Comparison of ENCODE assay signal across 10 mouse cellular contexts in genomic region chr2:80444418-80445365, GRCm38 (mm10). TPM values are rescaled to one million over a fixed set of nuclear protein-coding genes. Genes with fewer than 3 reads are reported as not detected.
DNase-seq lines count a peak whose midpoint lies in the region; ATAC-seq and TF ChIP-seq lines count a peak whose summit lies in the region.
"Had no signal": no experiment of that assay in that cellular context is flagged by ENCODE, and none has a peak within 500 bp of the region (broad histone marks: within the 10 kb centered on the region; RNA-seq: fewer than 3 reads in every experiment).

No protein-coding gene starts in this region.

- no peak overlapping the region for H3K27ac ChIP-seq in cerebellum, adult 2 months (ENCODE audit: insufficient read depth, low read length)
- no peak overlapping the region for H3K27ac ChIP-seq in hindbrain, embryonic 10.5 days
- H3K27ac ChIP-seq in hindbrain, postnatal 0 days: no peak overlapping the region
- no peak overlapping the region for H3K27ac ChIP-seq in liver, embryonic 12.5 days

- H3K4me1 ChIP-seq in cerebellum, adult 2 months (ENCODE audit: control insufficient read depth, insufficient read depth, low read length): no peaks in the 10 kb centered on the region
- peaks cover 21% of the 10 kb centered on the region for H3K4me1 ChIP-seq in hindbrain, embryonic 10.5 days (replicated peaks)
- H3K4me1 ChIP-seq in hindbrain, postnatal 0 days (ENCODE audit: insufficient read depth, low read length): no peaks in the 10 kb centered on the region
- H3K4me1 ChIP-seq in liver, embryonic 12.5 days: peaks cover 12% of the 10 kb centered on the region; the same call in 1 of the 2 replicates

- ATAC-seq in hindbrain, postnatal 0 days: no peak
- ATAC-seq in liver, embryonic 12.5 days: no peak
- ATAC-seq: lung, postnatal 0 days had no signal

- H3K4me3 ChIP-seq in cerebellum, adult 2 months (replicated peaks; ENCODE audit: insufficient read depth, low read depth, low read length): no peak overlapping the region
- H3K4me3 ChIP-seq in hindbrain, embryonic 10.5 days: peak overlapping the region; percentile 62
- H3K4me3 ChIP-seq in hindbrain, postnatal 0 days (ENCODE audit: low read length): no peak overlapping the region
- no peak overlapping the region for H3K4me3 ChIP-seq in liver, embryonic 12.5 days

- peak; percentile 15 to 19 for DNase-seq in cerebellum, postnatal 10 days
- DNase-seq in cerebellum, adult 2 months: no peak
- DNase-seq in hindbrain, embryonic 10.5 days (ENCODE audit: low spot score): no peak
- DNase-seq in hindbrain, postnatal 0 days (ENCODE audit: low spot score): no peak
- DNase-seq in brain, embryonic 14.5 days (ENCODE audit: low read depth): peak; percentile 22
- DNase-seq in kidney, postnatal 4 days: peak; percentile 45 to 50
- no peak for DNase-seq in frontal cortex, adult 2 months (ENCODE audit: extremely low spot score in 1 of 2, low spot score in 1 of 2)
- DNase-seq: left cerebral cortex, postnatal 4 days had no signal

- H3K27me3 ChIP-seq in cerebellum, adult 2 months (ENCODE audit: control insufficient read depth, insufficient read depth, low read length): no peaks in the 10 kb centered on the region
- peaks cover 28% of the 10 kb centered on the region for H3K27me3 ChIP-seq in hindbrain, embryonic 10.5 days (ENCODE audit: insufficient read depth, poor library complexity, severe bottlenecking)
- H3K27me3 ChIP-seq in hindbrain, postnatal 0 days (ENCODE audit: insufficient read depth, low read length): 0 out of 2 replicates have a peak, but pooled peaks cover 5% of the 10 kb centered on the region
- H3K27me3 ChIP-seq in liver, embryonic 12.5 days (replicated peaks): peaks cover 53% of the 10 kb centered on the region

- H3K4me2 ChIP-seq in hindbrain, postnatal 0 days (ENCODE audit: low read depth, low read length): no peak overlapping the region
- no peak overlapping the region for H3K4me2 ChIP-seq in liver, embryonic 12.5 days

- H3K9ac ChIP-seq in hindbrain, postnatal 0 days (replicated peaks; ENCODE audit: low read length): no peak overlapping the region
- H3K9ac ChIP-seq in liver, embryonic 12.5 days: no peak overlapping the region

- WGBS in cerebellum, adult 2 months: 85% methylated on average over 14 of the region's 14 CpGs
- 70% methylated on average over 14 of the region's 14 CpGs for WGBS in hindbrain, embryonic 10.5 days
- WGBS in hindbrain, postnatal 0 days: 69% methylated on average over 14 of the region's 14 CpGs
- WGBS in liver, embryonic 12.5 days (ENCODE audit: insufficient replicate concordance): 63% methylated on average over 14 of the region's 14 CpGs

- peaks cover 5% of the 10 kb centered on the region; the same call in 1 of the 2 replicates for H3K9me3 ChIP-seq in hindbrain, embryonic 10.5 days
- H3K9me3 ChIP-seq in hindbrain, postnatal 0 days (ENCODE audit: low read length): no peaks in the 10 kb centered on the region
- peaks cover 5% of the 10 kb centered on the region; the same call in 1 of the 2 replicates for H3K9me3 ChIP-seq in liver, embryonic 12.5 days (replicated peaks)

- peaks cover 6% of the 10 kb centered on the region; the same call in 1 of the 2 replicates for H3K36me3 ChIP-seq in hindbrain, embryonic 10.5 days
- H3K36me3 ChIP-seq in hindbrain, postnatal 0 days (ENCODE audit: insufficient read depth, low read length): no peaks in the 10 kb centered on the region
- no peaks in the 10 kb centered on the region for H3K36me3 ChIP-seq in liver, embryonic 12.5 days

- no peak for TF ChIP-seq CTCF in cerebellum, adult 2 months (IDR thresholded peaks at IDR 0.05; ENCODE audit: borderline replicate concordance, insufficient read depth, low read depth, low read length)
- no peak for TF ChIP-seq CTCF in hindbrain, postnatal 0 days (IDR thresholded peaks at IDR 0.05; ENCODE audit: low read depth)
- no peak for TF ChIP-seq CTCF in brain, embryonic 14.5 days (IDR thresholded peaks at IDR 0.05; ENCODE audit: borderline replicate concordance, extremely low read depth, insufficient read depth, insufficient read length)

- no peak for TF ChIP-seq POLR2A in cerebellum, adult 2 months (IDR thresholded peaks at IDR 0.05; ENCODE audit: borderline replicate concordance, insufficient read depth, low read length)
- no peak for TF ChIP-seq POLR2A in brain, embryonic 14.5 days (IDR thresholded peaks at IDR 0.05; ENCODE audit: borderline replicate concordance, extremely low read depth, insufficient read depth, insufficient read length, poor library complexity, severe bottlenecking)

RNA-seq across cellular contexts. Expression of gene Frzb, which starts 2.7 kb away (rescaled TPM):
- 3.3 and 3.7 TPM in 2 replicates for polyA plus RNA-seq in cerebellum, adult 2 months (2012; rRNA removed)
- 30.2 and 32.7 TPM in 2 replicates for polyA plus RNA-seq in hindbrain, embryonic 10.5 days (2016; fragmentation: Nextera tagmentation; extraction: Ambion mirVana)
- total RNA-seq in hindbrain, postnatal 0 days (2014; rRNA removed): 9.5 and 10.6 TPM in 2 replicates
- polyA plus RNA-seq in hindbrain, postnatal 0 days (2015; fragmentation: Nextera tagmentation; extraction: Ambion mirVana): 9.3 and 9.9 TPM in 2 replicates
- 2.3 and 5.1 TPM in 2 replicates for polyA plus RNA-seq in brain, embryonic 14.5 days (2012; rRNA removed)
- 44.1 and 45.1 TPM in 2 replicates for polyA plus RNA-seq in frontal cortex, adult 2 months (2012; rRNA removed)
- polyA plus RNA-seq in liver, embryonic 12.5 days (2016; fragmentation: Nextera tagmentation; extraction: Ambion mirVana): 1.5 and 1.6 TPM in 2 replicates

Comparison
In these comparisons a context has a peak if more than half of its experiments do, and no peak if none do; other contexts are left out.
1. DNase-seq: peak in cerebellum, postnatal 10 days (2 of 2), brain, embryonic 14.5 days (single experiment) and kidney, postnatal 4 days (2 of 2); none in cerebellum, adult 2 months (0 of 2), hindbrain, embryonic 10.5 days (single experiment), hindbrain, postnatal 0 days (single experiment) and frontal cortex, adult 2 months (0 of 2).